Mouse (Mus musculus) forebrain, embryonic 12.5 days (tissue): ENCODE data around the gene Psmb2. TPM values are rescaled to one million over a fixed set of nuclear protein-coding genes. Genes with fewer than 3 reads are reported as not detected.

Source experiments
- ATAC-seq: fragments of 200-750 bp; cut with Nextera tagmentation; 2 replicates; pipeline ENCODE4 v1.8.0; 2017; ENCODE audit warnings: moderate TSS enrichment; ENCODE audit not compliant: low FRiP score
- H3K27ac ChIP-seq: fragments of 300-500 bp; sonication (generic); 2 replicates; pipeline ENCODE4 v1.5.1; 2016; ENCODE audit warnings: mild to moderate bottlenecking
- H3K27me3 ChIP-seq: fragments of 300-500 bp; sonication (generic); 2 replicates; pipeline ENCODE4 v1.6.1; 2016; ENCODE audit warnings: mild to moderate bottlenecking
- H3K36me3 ChIP-seq: fragments of 300-500 bp; sonication (generic); replicated peaks from 2 replicates; pipeline ENCODE4 v1.6.1; 2016; ENCODE audit warnings: mild to moderate bottlenecking
- H3K4me1 ChIP-seq: fragments of 300-500 bp; sonication (generic); 2 replicates; pipeline ENCODE4 v1.6.1; 2016
- H3K4me2 ChIP-seq: fragments of 300-500 bp; sonication (generic); 2 replicates; pipeline ENCODE4 v1.6.1; 2016; ENCODE audit warnings: mild to moderate bottlenecking, moderate library complexity
- H3K4me3 ChIP-seq: fragments of 300-500 bp; sonication (generic); replicated peaks from 2 replicates; pipeline ENCODE4 v1.5.1; 2016; ENCODE audit warnings: mild to moderate bottlenecking
- H3K9ac ChIP-seq: fragments of 300-500 bp; sonication (generic); 2 replicates; pipeline ENCODE4 v1.6.1; 2016; ENCODE audit warnings: mild to moderate bottlenecking
- H3K9me3 ChIP-seq: fragments of 300-500 bp; sonication (generic); 2 replicates; pipeline ENCODE4 v1.6.1; 2016
- WGBS: fragments of 180-500 bp; shearing (Covaris S2); methylation state at CpG from one replicate; pipeline ENCODE4 v1.1.7; 2016; 5-methylcytosine and 5-hydroxymethylcytosine counted together
- polyA plus RNA-seq: library from polyadenylated mRNA; unstranded; fragments of >200 nt; fragmentation: Nextera tagmentation; extraction: Ambion mirVana; gene quantifications from 2 replicates; pipeline ENCODE4 v1.2.1, GENCODE M21; 2016

The Psmb2 gene
- polyA plus RNA-seq, 1 experiment from 2014 or later, result 480 TPM

GRCm38 (mm10) chr4:126758299-126758698, 80.9 kb downstream of the Psmb2 start:
- Histone ChIP-seq H3K9ac (no peak overlapping the region), H3K27ac (no peak overlapping the region), H3K4me2 (no peak overlapping the region), H3K4me1 (peaks cover 21% of the 10 kb centered on the region), H3K4me3 (no peak overlapping the region), H3K27me3 (peaks cover under 1% of the 10 kb centered on the region; the same call in 1 of the 2 replicates), H3K9me3 (no peaks in the 10 kb centered on the region), H3K36me3 (peaks cover 33% of the 10 kb centered on the region)
- WGBS, result 80% methylated on average over 5 of the region's 5 CpGs
- no peak for ATAC-seq

Other genes starting within 250 kb of the Psmb2 start
- 16.1 and 20.0 TPM in 2 replicates for gene Ago3, start 248.1 kb upstream of the Psmb2 start, polyA plus RNA-seq
- gene Ago1, start 209.0 kb upstream of the Psmb2 start, polyA plus RNA-seq, result 20.1 and 23.4 TPM in 2 replicates
- 6.1 and 6.3 TPM in 2 replicates for gene Ago4, start 144.2 kb upstream of the Psmb2 start, polyA plus RNA-seq
- 47.8 and 49.3 TPM in 2 replicates for gene Clspn, start 120.7 kb upstream of the Psmb2 start, polyA plus RNA-seq
- 1.3 and 2.6 TPM in 2 replicates for gene 5730409E04Rik, start 67.8 kb upstream of the Psmb2 start, polyA plus RNA-seq
- gene Tfap2e, start 58.6 kb downstream of the Psmb2 start, polyA plus RNA-seq, result 0.87 and 1.2 TPM in 2 replicates
- gene Ncdn, start 75.8 kb downstream of the Psmb2 start, polyA plus RNA-seq, result 46.4 and 52.3 TPM in 2 replicates
- 32.9 and 33.5 TPM in 2 replicates for gene AU040320, start 75.9 kb downstream of the Psmb2 start, polyA plus RNA-seq